Mouse (Mus musculus) CH12.LX (cell line): ENCODE results near the gene Chd4. TPM values are rescaled to one million over a fixed set of nuclear protein-coding genes. Genes with fewer than 3 reads are reported as not detected.
A peak's percentile ranks its signal among the peaks of the same experiment; 100 is the strongest.

ENCODE experiments used
- DNase-seq: peaks from one replicate; pipeline ENCODE4 v3.0.0-alpha.2; 2013; ENCODE audit errors: extremely low read depth
- H3K27ac ChIP-seq: 2 replicates; pipeline ENCODE4 v1.5.1; 2012; ENCODE audit warnings: low read depth, mild to moderate bottlenecking, control low read depth, moderate library complexity; ENCODE audit not compliant: insufficient read depth
- H3K27me3 ChIP-seq: replicated peaks from 2 replicates; pipeline ENCODE3; 2012; ENCODE audit warnings: inconsistent platforms
- H3K36me3 ChIP-seq, 2 experiments: replicated peaks in 1 of 2; 2 replicates each; pipeline versions ENCODE3 to v1.6.1; 2012; ENCODE audit warnings: inconsistent platforms in 1 of 2, low read length in 1 of 2, mild to moderate bottlenecking in 1 of 2, mixed read lengths in 1 of 2, moderate library complexity in 1 of 2; ENCODE audit not compliant: control insufficient read depth in 1 of 2, insufficient read depth in 1 of 2
- H3K4me1 ChIP-seq, 2 experiments: 2 replicates each; pipeline ENCODE4 v1.6.1; 2012; ENCODE audit warnings: inconsistent platforms in 1 of 2, moderate library complexity in 1 of 2; ENCODE audit not compliant: insufficient read depth in 2 of 2, control insufficient read depth in 1 of 2
- H3K4me2 ChIP-seq: 2 replicates; pipeline ENCODE4 v1.6.1; 2012; ENCODE audit warnings: low read depth, mild to moderate bottlenecking, control low read depth; ENCODE audit not compliant: poor library complexity, insufficient read depth, severe bottlenecking
- H3K4me3 ChIP-seq, 3 experiments: fragments of 150-350 bp in 1 of 3; sonication (generic) in 1 of 3; replicated peaks in 1 of 3; 2 replicates each; pipeline versions ENCODE3 to v1.5.1; 2011 to 2012; ENCODE audit warnings: low read depth in 2 of 3, low read length in 2 of 3, mild to moderate bottlenecking in 2 of 3, moderate library complexity in 2 of 3, control low read depth in 1 of 3, improper control_type of control experiment in 1 of 3, inconsistent platforms in 1 of 3, mixed read lengths in 1 of 3; ENCODE audit not compliant: poor library complexity in 1 of 3
- H3K79me2 ChIP-seq: replicated peaks from 2 replicates; pipeline ENCODE4 v1.6.1; 2012; ENCODE audit warnings: mild to moderate bottlenecking, moderate library complexity; ENCODE audit not compliant: control insufficient read depth, poor library complexity, insufficient read depth, severe bottlenecking; ENCODE audit errors: extremely low read depth
- H3K9ac ChIP-seq: 2 replicates; pipeline ENCODE4 v1.6.1; 2012; ENCODE audit warnings: low read depth, mild to moderate bottlenecking, control low read depth, moderate library complexity; ENCODE audit not compliant: insufficient read depth
- H3K9me3 ChIP-seq: replicated peaks from 2 replicates; pipeline ENCODE3; 2012; ENCODE audit warnings: low read length, inconsistent platforms, mixed read lengths
- CHD1 ChIP-seq: IDR thresholded peaks from 2 replicates; pipeline ENCODE4 v1.6.1; 2012; ENCODE audit warnings: low read depth, low read length, improper control_type of control experiment, inconsistent platforms
- CHD2 ChIP-seq: IDR thresholded peaks from 2 replicates; pipeline ENCODE4 v1.6.1; 2011; ENCODE audit warnings: low read length, improper control_type of control experiment
- CTCF ChIP-seq, 2 experiments: IDR thresholded peaks in 1 of 2; conservative IDR thresholded peaks in 1 of 2; 2 replicates each; pipeline ENCODE4 v1.5.1; 2011 to 2012; ENCODE audit warnings: low read depth in 2 of 2, low read length in 2 of 2, improper control_type of control experiment in 1 of 2, inconsistent platforms in 1 of 2, mild to moderate bottlenecking in 1 of 2, moderate library complexity in 1 of 2
- E2F4 ChIP-seq: IDR thresholded peaks from 2 replicates; pipeline ENCODE4 v1.6.1; 2011; ENCODE audit warnings: low read depth, low read length, improper control_type of control experiment; ENCODE audit not compliant: insufficient replicate concordance
- ELF1 ChIP-seq: IDR thresholded peaks from 2 replicates; pipeline ENCODE4 v1.6.1; 2014; ENCODE audit warnings: low read depth, mild to moderate bottlenecking, inconsistent platforms, low read length, improper control_type of control experiment
- GABPA ChIP-seq: IDR thresholded peaks from 2 replicates; pipeline ENCODE4 v1.6.1; 2012; ENCODE audit warnings: low read depth, low read length, improper control_type of control experiment, inconsistent platforms; ENCODE audit not compliant: insufficient replicate concordance
- HCFC1 ChIP-seq: IDR thresholded peaks from 2 replicates; pipeline ENCODE4 v1.6.1; 2012; ENCODE audit warnings: low read depth, mild to moderate bottlenecking, inconsistent platforms, low read length, improper control_type of control experiment
- MAFK ChIP-seq: IDR thresholded peaks from 2 replicates; pipeline ENCODE4 v1.6.1; 2011; ENCODE audit warnings: low read length, improper control_type of control experiment; ENCODE audit not compliant: insufficient replicate concordance
- MAX ChIP-seq: IDR thresholded peaks from 2 replicates; pipeline ENCODE4 v1.6.1; 2011; ENCODE audit warnings: low read length, improper control_type of control experiment
- MAZ ChIP-seq: IDR thresholded peaks from 2 replicates; pipeline ENCODE4 v1.6.1; 2012; ENCODE audit warnings: low read depth, mild to moderate bottlenecking, inconsistent platforms, low read length, improper control_type of control experiment, moderate library complexity
- MEF2A ChIP-seq: IDR thresholded peaks from 2 replicates; pipeline ENCODE4 v1.6.1; 2014; ENCODE audit warnings: low read depth, mild to moderate bottlenecking, inconsistent platforms, low read length, improper control_type of control experiment, borderline replicate concordance
- MXI1 ChIP-seq: IDR thresholded peaks from 2 replicates; pipeline ENCODE4 v1.6.1; 2011; ENCODE audit warnings: mild to moderate bottlenecking, low read depth, low read length, improper control_type of control experiment
- MYC ChIP-seq: IDR thresholded peaks from 2 replicates; pipeline ENCODE4 v1.6.1; 2011; ENCODE audit warnings: low read depth, mild to moderate bottlenecking, improper control_type of control experiment, low read length
- NELFE ChIP-seq: IDR thresholded peaks from 2 replicates; pipeline ENCODE4 v1.6.1; 2011; ENCODE audit warnings: low read depth, low read length, improper control_type of control experiment
- POLR2AphosphoS2 ChIP-seq: IDR thresholded peaks from 2 replicates; pipeline ENCODE4 v1.6.1; 2011; ENCODE audit warnings: low read depth, low read length, improper control_type of control experiment
- TCF12 ChIP-seq: IDR thresholded peaks from 2 replicates; pipeline ENCODE4 v1.6.1; 2014; ENCODE audit warnings: low read depth, mild to moderate bottlenecking, inconsistent platforms, low read length, improper control_type of control experiment
- USF1 ChIP-seq: IDR thresholded peaks from 2 replicates; pipeline ENCODE4 v1.6.1; 2014; ENCODE audit warnings: low read depth, mild to moderate bottlenecking, inconsistent platforms, low read length, improper control_type of control experiment
- USF2 ChIP-seq: conservative IDR thresholded peaks from 2 replicates; pipeline ENCODE4 v1.6.1; 2011; ENCODE audit warnings: low read depth, low read length, improper control_type of control experiment
- ZMIZ1 ChIP-seq: IDR thresholded peaks from 2 replicates; pipeline ENCODE4 v1.6.1; 2012; ENCODE audit warnings: low read depth, mild to moderate bottlenecking, inconsistent platforms, low read length, improper control_type of control experiment
- dilution Hi-C: fragments of 300-500 bp; cut with MboI; formaldehyde crosslinking; loops from 2 replicates; pipeline ENCODE4 v1.14.3; 2020; ENCODE audit warnings: low sequenced_read_pairs; ENCODE audit not compliant: extremely low pct_unique_long_range_greater_than_20kb, extremely low pct_ligation_motif_present
- in situ Hi-C: fragments of 300-500 bp; cut with MboI; formaldehyde crosslinking; loops from 3 replicates; pipeline ENCODE4 v1.14.3; 2019; ENCODE audit warnings: low sequenced_read_pairs, low pct_ligation_motif_present, low pct_unique_long_range_greater_than_20kb, mixed read lengths
- polyA plus RNA-seq: library from polyadenylated mRNA; unstranded; fragments of >175 nt; gene quantifications from 2 replicates; pipeline ENCODE4 v1.2.1, GENCODE M21; 2012; ENCODE audit warnings: low read depth; ENCODE audit not compliant: insufficient read length
- total RNA-seq, 2 experiments: library from RNA; depleted of rRNA; stranded (reverse); fragments of 300-350 nt in 1 of 2; fragments of >200 nt in 1 of 2; gene quantifications; 2 replicates each; pipeline ENCODE4 v1.2.3; 2012 to 2014

The Chd4 gene
- total and polyA plus RNA-seq, 3 experiments, result 72.7 to 200 (median 165) TPM

GRCm38 (mm10) chr6:125104223-125104622, 8.4 kb downstream of the Chd4 start:
- H3K27me3 ChIP-seq, result no peaks in the 10 kb centered on the region
- peaks cover 10% of the 10 kb centered on the region for H3K9me3 ChIP-seq
- H3K4me3 ChIP-seq, result no peak overlapping the region
- TF ChIP-seq MEF2A, result no peak
- TF ChIP-seq MAFK, result no peak
- no peak for TF ChIP-seq MAX
- TF ChIP-seq NELFE, result no peak
- no peak for TF ChIP-seq ELF1
- no peak for TF ChIP-seq MXI1
- no peak for TF ChIP-seq CHD2
- no peak for TF ChIP-seq POLR2AphosphoS2
- no peak for TF ChIP-seq ZMIZ1
- no peak for TF ChIP-seq MAZ
- peaks cover 89 to 96% of the 10 kb centered on the region in 2 experiments for H3K36me3 ChIP-seq
- H3K4me1 ChIP-seq, result peaks cover 4 to 10% of the 10 kb centered on the region in 2 experiments
- no peak overlapping the region for H3K4me2 ChIP-seq
- in situ Hi-C loops, result no loop called here
- DNase-seq, result no peak
- dilution Hi-C loops, result no loop called here
- no peak overlapping the region for H3K27ac ChIP-seq
- no peak overlapping the region for H3K9ac ChIP-seq
- H3K79me2 ChIP-seq, result peaks cover 22% of the 10 kb centered on the region

GRCm38 (mm10) chr6:125107705-125108104, 11.9 kb downstream of the Chd4 start:
- H3K79me2 ChIP-seq, result peaks cover 1% of the 10 kb centered on the region; the same call in 1 of the 2 replicates
- TF ChIP-seq CTCF (conservative IDR thresholded peaks at IDR 0.05 in 1 of 2, IDR thresholded peaks at IDR 0.05 in 1 of 2; ENCODE audit: low read depth in 2 of 2, low read length in 2 of 2) (peak; percentile 9 to 20; a peak in 2 of 4 replicates), GABPA (no peak), MYC (no peak), MAFK (no peak), E2F4 (no peak)

GRCm38 (mm10) chr6:125109371-125109770, 13.6 kb downstream of the Chd4 start:
- TF ChIP-seq MYC, result no peak
- no peak for TF ChIP-seq MXI1
- no peak for TF ChIP-seq NELFE
- no peak for TF ChIP-seq MAX
- no peak for TF ChIP-seq MAZ
- no peak for TF ChIP-seq HCFC1
- no peak for TF ChIP-seq CHD2
- no peak for TF ChIP-seq TCF12
- no peak for TF ChIP-seq USF2
- no peak for TF ChIP-seq USF1
- no peak for TF ChIP-seq CHD1
- TF ChIP-seq, all 38 proteins: peak for 0
- H3K36me3 ChIP-seq, result peaks cover 95 to 98% of the 10 kb centered on the region in 2 experiments
- no peak overlapping the region for H3K4me3 ChIP-seq
- DNase-seq, result no peak
- H3K4me2 ChIP-seq, result no peak overlapping the region
- in situ Hi-C loops (no loop called here), dilution Hi-C loops (no loop called here)
- H3K4me1 ChIP-seq, result no peaks in the 10 kb centered on the region
- H3K9me3 ChIP-seq, result peaks cover 10% of the 10 kb centered on the region
- no peak overlapping the region for H3K9ac ChIP-seq
- H3K27me3 ChIP-seq, result no peaks in the 10 kb centered on the region
- H3K79me2 ChIP-seq, result no peaks in the 10 kb centered on the region
- no peak overlapping the region for H3K27ac ChIP-seq

More at GRCm38 (mm10) chr6:125107705-125108104, 11.9 kb downstream of the Chd4 start:
- no peak overlapping the region for H3K9ac ChIP-seq
- no peak overlapping the region for H3K27ac ChIP-seq
- no peak overlapping the region for H3K4me2 ChIP-seq
- H3K27me3 ChIP-seq, result no peaks in the 10 kb centered on the region
- dilution Hi-C loops (no loop called here), in situ Hi-C loops (no loop called here)
- peaks cover 10% of the 10 kb centered on the region for H3K9me3 ChIP-seq
- H3K4me3 ChIP-seq, result no peak overlapping the region
- no peaks in the 10 kb centered on the region for H3K4me1 ChIP-seq
- peaks cover 87 to 95% of the 10 kb centered on the region in 2 experiments for H3K36me3 ChIP-seq
- DNase-seq, result no peak
